23 mouse cellular contexts compared by ENCODE assay signal in genomic region chr8:70827010-70827409, GRCm38 (mm10). TPM values are rescaled to one million over a fixed set of nuclear protein-coding genes. Genes with fewer than 3 reads are reported as not detected.
DNase-seq lines count a peak whose midpoint lies in the region; ATAC-seq and TF ChIP-seq lines count a peak whose summit lies in the region.
"Had no signal": no experiment of that assay in that cellular context is flagged by ENCODE, and none has a peak within 500 bp of the region (broad histone marks: within the 10 kb centered on the region; RNA-seq: fewer than 3 reads in every experiment).

No protein-coding gene starts in this region.

- no peak overlapping the region for H3K27ac ChIP-seq in liver, adult 2 months (replicated peaks; ENCODE audit: insufficient read depth, low read depth, low read length)
- H3K27ac ChIP-seq in liver, embryonic 11.5 days (ENCODE audit: low read depth, low read length) = no peak overlapping the region
- no peak overlapping the region for H3K27ac ChIP-seq in bone marrow, adult 2 months (ENCODE audit: control insufficient read depth, insufficient read depth, low read depth, low read length, poor library complexity)
- H3K27ac ChIP-seq: embryonic facial prominence, embryonic 12.5 days; hindbrain, embryonic 13.5 days; intestine, embryonic 15.5 days; limb, embryonic 13.5 days; midbrain, embryonic 15.5 days had no signal

- H3K9me3 ChIP-seq in liver, embryonic 11.5 days (ENCODE audit: control insufficient read depth, low read length) = peaks cover 2% of the 10 kb centered on the region; the same call in 1 of the 2 replicates
- H3K9me3 ChIP-seq: hindbrain, embryonic 13.5 days; midbrain, embryonic 15.5 days had no signal

- H3K9ac ChIP-seq in liver, adult 2 months (ENCODE audit: low read depth, low read length) = no peak overlapping the region
- no peak overlapping the region for H3K9ac ChIP-seq in liver, embryonic 11.5 days (ENCODE audit: low read depth, low read length)
- H3K9ac ChIP-seq: embryonic facial prominence, embryonic 12.5 days; hindbrain, embryonic 13.5 days; intestine, embryonic 15.5 days; limb, embryonic 13.5 days; lung, embryonic 14.5 days; midbrain, embryonic 15.5 days had no signal

- H3K4me1 ChIP-seq in liver, adult 2 months (ENCODE audit: control insufficient read depth, insufficient read depth, low read length) = peaks cover 2% of the 10 kb centered on the region; the same call in 1 of the 2 replicates
- no peaks in the 10 kb centered on the region for H3K4me1 ChIP-seq in liver, embryonic 11.5 days (replicated peaks; ENCODE audit: control insufficient read depth, insufficient read depth, low read length)
- H3K4me1 ChIP-seq in bone marrow, adult 2 months (ENCODE audit: control insufficient read depth, insufficient read depth, low read length) = no peaks in the 10 kb centered on the region
- H3K4me1 ChIP-seq: embryonic facial prominence, embryonic 12.5 days; hindbrain, embryonic 13.5 days; limb, embryonic 13.5 days; midbrain, embryonic 15.5 days had no signal

- no peak overlapping the region for H3K4me2 ChIP-seq in liver, embryonic 11.5 days
- H3K4me2 ChIP-seq: embryonic facial prominence, embryonic 12.5 days; hindbrain, embryonic 13.5 days; intestine, embryonic 15.5 days; limb, embryonic 13.5 days; lung, embryonic 14.5 days; midbrain, embryonic 15.5 days had no signal

- H3K36me3 ChIP-seq in liver, adult 2 months (ENCODE audit: control insufficient read depth, insufficient read depth, low read length) = no peaks in the 10 kb centered on the region
- H3K36me3 ChIP-seq in liver, embryonic 11.5 days (ENCODE audit: control insufficient read depth, insufficient read depth, low read length) = no peaks in the 10 kb centered on the region
- H3K36me3 ChIP-seq: embryonic facial prominence, embryonic 12.5 days; G1E; hindbrain, embryonic 13.5 days; intestine, embryonic 15.5 days; limb, embryonic 13.5 days; midbrain, embryonic 15.5 days had no signal

- H3K27me3 ChIP-seq in liver, adult 2 months (ENCODE audit: control insufficient read depth, insufficient read depth, low read length) = no peaks in the 10 kb centered on the region
- H3K27me3 ChIP-seq in liver, embryonic 11.5 days (replicated peaks; ENCODE audit: control insufficient read depth, insufficient read depth, low read length) = no peaks in the 10 kb centered on the region
- H3K27me3 ChIP-seq: embryonic facial prominence, embryonic 12.5 days; intestine, embryonic 15.5 days; midbrain, embryonic 15.5 days had no signal

- intact Hi-C loops in heart, postnatal 36 days (cut with DNase I) = no loop called here

- WGBS in liver, adult 2 months = 98% methylated on average over 2 of the region's 2 CpGs
- 95% methylated on average over 2 of the region's 2 CpGs for WGBS in liver, embryonic 11.5 days
- 95% methylated on average over 2 of the region's 2 CpGs for WGBS in bone marrow, adult 2 months

- DNase-seq in CD4-positive, CD25-positive, alpha-beta regulatory T cell, adult 2 months (ENCODE audit: low read depth, low spot score) = peak; percentile 36
- DNase-seq in liver, adult 2 months (ENCODE audit: extremely low read depth, low read depth, low spot score) = no peak
- no peak for DNase-seq in liver, embryonic 11.5 days (ENCODE audit: low spot score)
- DNase-seq in 416B (ENCODE audit: low read depth) (peak; percentile 24), MN1 (ENCODE audit: low spot score) (no peak)
- no peak for DNase-seq in heart, postnatal 36 days
- DNase-seq: adrenal gland, adult 8-10 months; cerebellum, adult 18-20 months; cerebellum, postnatal 36 days; heart, adult 18-20 months; lung, embryonic 14.5 days; retina, postnatal 1 day; thymus, postnatal 14 days had no signal

- TF ChIP-seq POLR2A in liver, adult 2 months (IDR thresholded peaks at IDR 0.05; ENCODE audit: extremely low read depth, insufficient read depth, low read length) = no peak
- no peak for TF ChIP-seq POLR2A in bone marrow, adult 2 months (IDR thresholded peaks at IDR 0.05; ENCODE audit: borderline replicate concordance, control insufficient read depth, low read depth, low read length)

- no peak overlapping the region for H3K4me3 ChIP-seq in liver, adult 2 months (ENCODE audit: insufficient read depth, low read depth, low read length)
- no peak overlapping the region for H3K4me3 ChIP-seq in liver, embryonic 11.5 days (ENCODE audit: low read depth, low read length)
- no peak overlapping the region for H3K4me3 ChIP-seq in bone marrow, adult 2 months (replicated peaks; ENCODE audit: control insufficient read depth, low read depth, low read length)
- H3K4me3 ChIP-seq: embryonic facial prominence, embryonic 12.5 days; hindbrain, embryonic 13.5 days; intestine, embryonic 15.5 days; limb, embryonic 13.5 days; midbrain, embryonic 15.5 days had no signal

- peak; percentile 33 for TF ChIP-seq CTCF in liver, adult 2 months (IDR thresholded peaks at IDR 0.05; ENCODE audit: low read depth, low read length)
- peak; percentile 30; the same call in 1 of the 2 replicates for TF ChIP-seq CTCF in bone marrow, adult 2 months (IDR thresholded peaks at IDR 0.05; ENCODE audit: control insufficient read depth, insufficient read depth, low read length)

- no peak for ATAC-seq in CD4-positive, CD25-positive, alpha-beta regulatory T cell, adult 4 months
- ATAC-seq in liver, embryonic 11.5 days (replicated peaks; ENCODE audit: low FRiP score) = no peak
- ATAC-seq: forebrain, embryonic 16.5 days; intestine, embryonic 15.5 days; midbrain, embryonic 15.5 days had no signal

- H3K79me2 ChIP-seq in liver, adult 2 months (ENCODE audit: control insufficient read depth, insufficient read depth, low read length) = no peaks in the 10 kb centered on the region

RNA-seq across cellular contexts. Expression of gene Arrdc2, which starts 12.5 kb away (rescaled TPM):
- 1 to 10 TPM; 3.4 to 3.7 TPM for polyA plus RNA-seq in CD4-positive, CD25-positive, alpha-beta regulatory T cell, adult 4 months (2017; shearing (Covaris generic))
- 15.6 and 33.8 TPM in 2 replicates for total RNA-seq in liver, adult 2 months (2014; rRNA removed)
- 25.7 and 29.5 TPM in 2 replicates for polyA plus RNA-seq in liver, adult 2 months (2012; rRNA removed)
- 13.4 and 14.5 TPM in 2 replicates for polyA plus RNA-seq in liver, embryonic 11.5 days (2014; fragmentation: Nextera tagmentation; extraction: Ambion mirVana)
- polyA plus RNA-seq in bone marrow, adult 2 months (2011; ENCODE audit: insufficient read depth, insufficient read length, low replicate concordance, missing spikeins) = 19.1 and 44.8 TPM in 2 replicates
- total RNA-seq in heart, postnatal 36 days (2021) = 10 to 100 TPM; 11.3 to 11.4 TPM

RNA-seq across cellular contexts. Expression of gene Il12rb1, which starts 18.8 kb away (rescaled TPM):
- 10 to 100 TPM; 13.7 to 24.7 TPM for polyA plus RNA-seq in CD4-positive, CD25-positive, alpha-beta regulatory T cell, adult 4 months (2017; shearing (Covaris generic))
- 0.37 and 0.40 TPM in 2 replicates for total RNA-seq in liver, adult 2 months (2014; rRNA removed)
- 0.34 and 0.60 TPM in 2 replicates for polyA plus RNA-seq in liver, adult 2 months (2012; rRNA removed)
- polyA plus RNA-seq in liver, embryonic 11.5 days (2014; fragmentation: Nextera tagmentation; extraction: Ambion mirVana) = 0.10 and 0.25 TPM in 2 replicates
- 0.36 and 1.9 TPM in 2 replicates for polyA plus RNA-seq in bone marrow, adult 2 months (2011; ENCODE audit: insufficient read depth, insufficient read length, low replicate concordance, missing spikeins)
- not detected for total RNA-seq in heart, postnatal 36 days (2021)
- polyA plus RNA-seq: embryonic facial prominence, embryonic 12.5 days; heart, postnatal 0 days had no signal

RNA-seq across cellular contexts. Expression of gene Mast3, which starts 22.2 kb away (rescaled TPM):
- 10 to 100 TPM; 15.1 to 17.5 TPM for polyA plus RNA-seq in CD4-positive, CD25-positive, alpha-beta regulatory T cell, adult 4 months (2017; shearing (Covaris generic))
- 14.8 and 16.7 TPM in 2 replicates for total RNA-seq in liver, adult 2 months (2014; rRNA removed)
- polyA plus RNA-seq in liver, adult 2 months (2012; rRNA removed) = 21.2 and 29.0 TPM in 2 replicates
- polyA plus RNA-seq in liver, embryonic 11.5 days (2014; fragmentation: Nextera tagmentation; extraction: Ambion mirVana) = 18.2 and 19.3 TPM in 2 replicates
- polyA plus RNA-seq in bone marrow, adult 2 months (2011; ENCODE audit: insufficient read depth, insufficient read length, low replicate concordance, missing spikeins) = 20.5 and 70.7 TPM in 2 replicates
- 1 to 10 TPM; 6.4 to 8.9 TPM for total RNA-seq in heart, postnatal 36 days (2021)

RNA-seq across cellular contexts. Expression of gene Kcnn1, which starts 36.0 kb away (rescaled TPM):
- polyA plus RNA-seq in CD4-positive, CD25-positive, alpha-beta regulatory T cell, adult 4 months (2017; shearing (Covaris generic)) = not detected
- 6.2 and 6.4 TPM in 2 replicates for total RNA-seq in liver, adult 2 months (2014; rRNA removed)
- polyA plus RNA-seq in liver, adult 2 months (2012; rRNA removed) = 8.4 and 10.6 TPM in 2 replicates
- 0.47 and 0.73 TPM in 2 replicates for polyA plus RNA-seq in liver, embryonic 11.5 days (2014; fragmentation: Nextera tagmentation; extraction: Ambion mirVana)
- not detected in 2 replicates for polyA plus RNA-seq in bone marrow, adult 2 months (2011; ENCODE audit: insufficient read depth, insufficient read length, low replicate concordance, missing spikeins)
- 10 to 100 TPM; 10.4 to 13.6 TPM for total RNA-seq in heart, postnatal 36 days (2021)

RNA-seq across cellular contexts. Expression of gene Ccdc124, which starts 46.7 kb away (rescaled TPM):
- 10 to 100 TPM; 61.0 to 62.7 TPM for polyA plus RNA-seq in CD4-positive, CD25-positive, alpha-beta regulatory T cell, adult 4 months (2017; shearing (Covaris generic))
- total RNA-seq in liver, adult 2 months (2014; rRNA removed) = 17.2 and 22.1 TPM in 2 replicates
- polyA plus RNA-seq in liver, adult 2 months (2012; rRNA removed) = 34.0 and 34.4 TPM in 2 replicates
- 110 and 112 TPM in 2 replicates for polyA plus RNA-seq in liver, embryonic 11.5 days (2014; fragmentation: Nextera tagmentation; extraction: Ambion mirVana)
- 27.6 and 41.7 TPM in 2 replicates for polyA plus RNA-seq in bone marrow, adult 2 months (2011; ENCODE audit: insufficient read depth, insufficient read length, low replicate concordance, missing spikeins)
- total RNA-seq in heart, postnatal 36 days (2021) = 10 to 100 TPM; 45.2 to 49.4 TPM

Comparison
In these comparisons a context has a peak if more than half of its experiments do, and no peak if none do; other contexts are left out.
1. DNase-seq: peak in CD4-positive, CD25-positive, alpha-beta regulatory T cell, adult 2 months (single experiment) and 416B (single experiment); none in liver, adult 2 months (single experiment), liver, embryonic 11.5 days (single experiment), heart, postnatal 36 days (0 of 2) and MN1 (single experiment).